Mouse (Mus musculus): ENCODE measurements around the gene Tspyl1. TPM values are rescaled to one million over a fixed set of nuclear protein-coding genes. Genes with fewer than 3 reads are reported as not detected.
A peak's percentile ranks its signal among the peaks of the same experiment; 100 is the strongest.
"Not testable (repeated sequence)": the region's sequence is repeated elsewhere in the genome, so short reads cannot be mapped to it uniquely, and the experiment has no call there.

Tspyl1 gene
- polyA plus RNA-seq, 1 experiment from 2014 or later: 61.3 TPM

DNA sequence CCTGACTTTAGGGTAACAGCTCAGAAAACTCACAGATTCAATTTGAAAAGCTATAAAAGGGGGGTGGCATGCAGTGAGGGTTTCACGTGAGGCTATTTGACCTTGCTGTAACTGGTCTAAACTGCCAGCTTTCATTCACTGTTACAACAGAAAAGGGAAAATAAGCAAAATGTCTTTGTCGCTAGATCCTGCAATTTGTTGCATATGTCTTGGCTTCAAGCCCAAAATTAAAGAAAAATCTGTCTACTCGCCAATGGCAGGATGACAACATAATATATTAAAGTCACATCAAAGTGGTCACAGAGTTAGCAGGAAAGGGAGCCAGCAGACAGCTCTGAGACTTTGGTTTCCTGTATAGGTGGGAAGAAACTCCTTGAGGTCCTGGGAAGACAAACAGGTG lies 34.2 kb upstream of the Tspyl1 start:
- Histone ChIP-seq H3K27ac (replicated peaks; ENCODE audit: low read depth, low read length) (no peak overlapping the region), H3K27me3 (ENCODE audit: control insufficient read depth, insufficient read depth, low read length) (no peaks in the 10 kb centered on the region), H3K4me1 (ENCODE audit: control insufficient read depth, insufficient read depth, low read length) (no peaks in the 10 kb centered on the region), H3K9ac (replicated peaks; ENCODE audit: low read length) (no peak overlapping the region), H3K36me3 (replicated peaks; ENCODE audit: control insufficient read depth, insufficient read depth, low read depth, low read length) (no peaks in the 10 kb centered on the region), H3K4me2 (ENCODE audit: low read depth, low read length) (no peak overlapping the region), H3K4me3 (ENCODE audit: low read depth, low read length) (no peak overlapping the region), H3K9me3 (replicated peaks; ENCODE audit: control insufficient read depth, low read length) (no peaks in the 10 kb centered on the region)
- ATAC-seq (replicated peaks; ENCODE audit: insufficient number of reproducible peaks, low FRiP score, low TSS enrichment, low read depth) (no peak), DNase-seq (ENCODE audit: low spot score) (no peak)
- 55% methylated on average over 3 of the region's 3 CpGs for WGBS

DNA sequence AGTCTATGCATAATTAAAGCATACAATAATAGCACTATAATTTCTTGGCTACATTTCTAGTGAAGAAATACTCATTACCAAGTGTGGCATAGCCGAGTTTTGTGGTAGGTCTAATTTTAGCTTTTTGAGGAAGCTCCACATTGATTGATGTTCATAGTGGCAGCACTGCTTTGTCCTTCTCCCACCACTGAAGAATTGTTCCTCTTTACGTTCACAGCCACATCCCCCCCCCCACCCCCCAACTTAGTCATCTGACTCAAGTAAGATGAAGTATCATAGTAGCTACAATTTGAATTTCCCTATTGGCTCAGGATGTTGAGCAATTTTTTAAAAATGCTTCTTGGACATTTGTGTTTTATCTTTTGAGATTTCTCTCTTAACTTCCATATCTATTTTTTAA lies 32.4 kb upstream of the Tspyl1 start:
- Histone ChIP-seq H3K4me3 (ENCODE audit: low read depth, low read length) (no peak overlapping the region), H3K4me2 (ENCODE audit: low read depth, low read length) (no peak overlapping the region), H3K9ac (replicated peaks; ENCODE audit: low read length) (no peak overlapping the region), H3K27me3 (ENCODE audit: control insufficient read depth, insufficient read depth, low read length) (no peaks in the 10 kb centered on the region), H3K27ac (replicated peaks; ENCODE audit: low read depth, low read length) (no peak overlapping the region), H3K9me3 (replicated peaks; ENCODE audit: control insufficient read depth, low read length) (no peaks in the 10 kb centered on the region), H3K36me3 (replicated peaks; ENCODE audit: control insufficient read depth, insufficient read depth, low read depth, low read length) (no peaks in the 10 kb centered on the region), H3K4me1 (ENCODE audit: control insufficient read depth, insufficient read depth, low read length) (no peaks in the 10 kb centered on the region)
- no peak for ATAC-seq (replicated peaks; ENCODE audit: insufficient number of reproducible peaks, low FRiP score, low TSS enrichment, low read depth)
- 59% methylated on average over 2 of the region's 2 CpGs for WGBS
- no peak for DNase-seq (ENCODE audit: low spot score)

DNA sequence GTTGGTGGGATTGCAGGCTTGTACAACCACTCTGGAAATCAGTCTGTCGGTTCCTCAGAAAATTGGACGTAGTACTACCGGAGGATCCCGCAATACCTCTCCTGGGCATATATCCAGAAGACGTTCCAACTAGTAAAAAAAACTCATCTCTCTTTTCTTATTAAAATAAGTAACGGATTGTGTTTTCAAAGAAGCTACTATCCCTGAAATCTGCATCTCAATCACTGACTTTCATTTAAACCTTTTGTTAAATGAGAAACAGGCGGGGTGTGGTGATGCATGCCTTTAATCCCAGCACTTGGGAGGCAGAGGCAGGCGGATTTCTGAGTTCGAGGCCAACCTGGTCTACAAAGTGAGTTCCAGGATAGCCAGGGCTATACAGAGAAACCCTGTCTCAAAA lies 29.2 kb upstream of the Tspyl1 start:
- H3K9ac ChIP-seq (replicated peaks; ENCODE audit: low read length); H3K27ac ChIP-seq (replicated peaks; ENCODE audit: low read depth, low read length); DNase-seq (ENCODE audit: low spot score); H3K36me3 ChIP-seq (replicated peaks; ENCODE audit: control insufficient read depth, insufficient read depth, low read depth, low read length); H3K27me3 ChIP-seq (ENCODE audit: control insufficient read depth, insufficient read depth, low read length); H3K4me2 ChIP-seq (ENCODE audit: low read depth, low read length); ATAC-seq (replicated peaks; ENCODE audit: insufficient number of reproducible peaks, low FRiP score, low TSS enrichment, low read depth); H3K4me3 ChIP-seq (ENCODE audit: low read depth, low read length); H3K4me1 ChIP-seq (ENCODE audit: control insufficient read depth, insufficient read depth, low read length); H3K9me3 ChIP-seq (replicated peaks; ENCODE audit: control insufficient read depth, low read length): not testable (repeated sequence)
- WGBS: 93% methylated on average over 9 of the region's 9 CpGs

DNA sequence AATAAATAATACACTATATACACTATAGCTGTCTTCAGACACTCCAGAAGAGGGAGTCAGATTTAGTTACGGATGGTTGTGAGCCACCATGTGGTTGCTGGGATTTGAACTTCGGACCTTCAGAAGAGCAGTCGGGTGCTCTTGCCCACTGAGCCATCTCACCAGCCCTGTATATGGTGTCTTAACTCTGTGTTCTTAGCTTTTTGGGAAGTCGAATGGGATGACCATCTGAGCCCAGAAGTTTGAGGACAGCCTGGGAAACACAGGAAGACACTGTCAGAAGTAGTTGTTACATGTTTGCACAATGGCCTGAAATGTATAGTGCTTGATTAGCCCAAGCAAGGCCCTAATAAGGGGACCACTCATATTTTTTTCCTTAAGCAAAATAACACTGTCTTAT lies 16.9 kb upstream of the Tspyl1 start:
- 82% methylated on average over 4 of the region's 4 CpGs for WGBS
- Histone ChIP-seq H3K4me1 (ENCODE audit: control insufficient read depth, insufficient read depth, low read length) (no peaks in the 10 kb centered on the region), H3K4me3 (ENCODE audit: low read depth, low read length) (no peak overlapping the region)

DNA sequence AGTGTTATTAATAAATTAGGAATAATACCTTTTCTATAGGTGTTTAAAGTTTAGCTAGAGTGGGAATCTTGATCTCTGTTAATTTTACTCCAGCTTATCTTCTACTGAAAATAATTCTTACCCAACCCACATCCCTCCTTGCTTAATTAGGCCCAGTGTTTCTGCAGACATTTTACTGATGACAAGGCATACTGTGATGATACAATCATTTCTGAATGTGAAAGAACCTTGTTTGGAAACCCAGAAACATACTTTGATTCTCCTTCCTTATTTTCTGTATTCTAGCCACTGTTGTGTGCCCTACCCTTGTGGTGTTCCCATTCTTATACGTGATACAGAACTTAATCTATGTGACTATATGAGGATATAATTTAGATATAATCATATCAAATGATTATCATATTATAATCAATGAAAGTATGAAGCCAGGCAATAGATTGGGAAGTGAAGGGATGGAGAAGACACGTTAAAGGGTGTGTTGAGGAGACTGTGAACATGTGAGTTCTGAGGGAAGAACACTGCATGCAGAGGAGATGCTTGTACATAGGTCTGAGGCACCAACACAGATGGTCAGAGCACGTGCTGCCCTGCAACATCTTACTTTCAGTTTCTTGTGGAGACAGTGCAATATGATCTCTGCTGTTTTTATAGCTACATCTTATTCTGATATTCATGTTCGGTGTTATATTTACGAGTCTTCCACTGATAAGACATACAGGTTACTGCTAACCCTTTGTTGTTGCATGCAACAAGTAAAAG lies 14.5 kb upstream of the Tspyl1 start:
- H3K36me3 ChIP-seq (replicated peaks; ENCODE audit: control insufficient read depth, insufficient read depth, low read depth, low read length): no peaks in the 10 kb centered on the region
- H3K4me1 ChIP-seq (ENCODE audit: control insufficient read depth, insufficient read depth, low read length): no peaks in the 10 kb centered on the region
- no peak for DNase-seq (ENCODE audit: low spot score)
- no peak for ATAC-seq (replicated peaks; ENCODE audit: insufficient number of reproducible peaks, low FRiP score, low TSS enrichment, low read depth)
- H3K9me3 ChIP-seq (replicated peaks; ENCODE audit: control insufficient read depth, low read length): no peaks in the 10 kb centered on the region
- H3K4me2 ChIP-seq (ENCODE audit: low read depth, low read length): no peak overlapping the region
- 74% methylated on average over 5 of the region's 5 CpGs for WGBS
- H3K9ac ChIP-seq (replicated peaks; ENCODE audit: low read length): no peak overlapping the region
- no peaks in the 10 kb centered on the region for H3K27me3 ChIP-seq (ENCODE audit: control insufficient read depth, insufficient read depth, low read length)
- H3K27ac ChIP-seq (replicated peaks; ENCODE audit: low read depth, low read length): no peak overlapping the region
- H3K4me3 ChIP-seq (ENCODE audit: low read depth, low read length): no peak overlapping the region

More for the DNA sequence above, 16.9 kb upstream of the Tspyl1 start:
- Histone ChIP-seq H3K27me3 (ENCODE audit: control insufficient read depth, insufficient read depth, low read length) (no peaks in the 10 kb centered on the region), H3K27ac (replicated peaks; ENCODE audit: low read depth, low read length) (no peak overlapping the region), H3K4me2 (ENCODE audit: low read depth, low read length) (no peak overlapping the region), H3K36me3 (replicated peaks; ENCODE audit: control insufficient read depth, insufficient read depth, low read depth, low read length) (no peaks in the 10 kb centered on the region), H3K9me3 (replicated peaks; ENCODE audit: control insufficient read depth, low read length) (no peaks in the 10 kb centered on the region), H3K9ac (replicated peaks; ENCODE audit: low read length) (no peak overlapping the region)
- ATAC-seq (replicated peaks; ENCODE audit: insufficient number of reproducible peaks, low FRiP score, low TSS enrichment, low read depth) (no peak), DNase-seq (ENCODE audit: low spot score) (no peak)

DNA sequence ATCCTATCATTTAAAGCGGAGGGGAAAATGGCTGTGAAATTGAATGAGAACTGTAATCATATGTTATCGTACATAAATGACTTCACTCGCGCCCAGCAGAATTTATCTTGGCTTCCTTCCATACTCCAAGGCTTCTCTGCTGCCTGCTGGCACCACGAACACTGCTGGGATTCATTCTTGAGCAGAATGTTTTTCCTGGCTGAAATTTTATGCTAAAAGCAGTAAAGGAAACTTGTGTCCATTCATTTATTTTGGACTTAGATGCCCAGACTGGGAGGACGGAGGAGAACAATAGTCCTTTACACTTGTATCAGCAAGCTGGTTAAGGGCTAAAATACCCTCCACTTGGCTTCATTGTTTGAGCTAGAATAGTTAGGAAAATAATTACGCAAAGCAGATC lies 10.3 kb upstream of the Tspyl1 start:
- Histone ChIP-seq H3K36me3 (replicated peaks; ENCODE audit: control insufficient read depth, insufficient read depth, low read depth, low read length) (no peaks in the 10 kb centered on the region), H3K9me3 (replicated peaks; ENCODE audit: control insufficient read depth, low read length) (no peaks in the 10 kb centered on the region), H3K27ac (replicated peaks; ENCODE audit: low read depth, low read length) (no peak overlapping the region), H3K4me2 (ENCODE audit: low read depth, low read length) (no peak overlapping the region), H3K27me3 (ENCODE audit: control insufficient read depth, insufficient read depth, low read length) (no peaks in the 10 kb centered on the region), H3K4me3 (ENCODE audit: low read depth, low read length) (no peak overlapping the region), H3K9ac (replicated peaks; ENCODE audit: low read length) (no peak overlapping the region), H3K4me1 (ENCODE audit: control insufficient read depth, insufficient read depth, low read length) (no peaks in the 10 kb centered on the region)
- DNase-seq (ENCODE audit: low spot score): no peak
- ATAC-seq (replicated peaks; ENCODE audit: insufficient number of reproducible peaks, low FRiP score, low TSS enrichment, low read depth): no peak
- WGBS: 58% methylated on average over 7 of the region's 7 CpGs

DNA sequence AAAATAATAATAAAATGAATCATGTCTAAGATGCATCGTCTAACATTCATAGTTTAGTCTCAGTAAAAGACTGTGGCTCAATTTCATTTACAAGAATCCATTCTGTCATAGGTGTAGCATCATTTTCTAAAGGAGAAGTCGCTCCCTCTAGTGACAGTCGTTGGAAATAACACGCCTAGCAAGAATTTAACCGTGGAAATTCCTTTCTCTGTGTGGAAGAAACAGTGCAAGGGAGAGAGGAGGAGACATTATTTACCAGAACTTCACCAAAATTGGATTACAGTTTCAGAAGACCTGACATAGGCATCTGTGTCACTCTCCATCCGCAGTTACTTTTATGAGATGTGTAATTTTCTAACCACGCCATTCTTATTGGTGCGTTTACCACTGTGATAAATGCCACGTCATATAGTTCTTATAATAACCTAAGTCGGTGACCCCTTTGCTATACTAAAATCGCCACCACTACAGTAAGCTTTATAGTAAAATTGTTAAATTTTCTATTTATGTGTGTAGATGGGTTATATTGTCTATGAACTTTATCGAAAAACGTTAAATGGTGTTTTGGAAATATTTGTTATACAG lies 1.3 kb upstream of the Tspyl1 start:
- 29% methylated on average over 13 of the region's 13 CpGs for WGBS
- no peak for ATAC-seq (replicated peaks; ENCODE audit: insufficient number of reproducible peaks, low FRiP score, low TSS enrichment, low read depth)
- H3K4me2 ChIP-seq (ENCODE audit: low read depth, low read length): no peak overlapping the region
- H3K9ac ChIP-seq (replicated peaks; ENCODE audit: low read length): no peak overlapping the region
- H3K36me3 ChIP-seq (replicated peaks; ENCODE audit: control insufficient read depth, insufficient read depth, low read depth, low read length): no peaks in the 10 kb centered on the region
- H3K27me3 ChIP-seq (ENCODE audit: control insufficient read depth, insufficient read depth, low read length): no peaks in the 10 kb centered on the region
- H3K9me3 ChIP-seq (replicated peaks; ENCODE audit: control insufficient read depth, low read length): no peaks in the 10 kb centered on the region
- H3K4me3 ChIP-seq (ENCODE audit: low read depth, low read length): no peak overlapping the region
- DNase-seq (ENCODE audit: low spot score): peak; percentile 86
- H3K27ac ChIP-seq (replicated peaks; ENCODE audit: low read depth, low read length): no peak overlapping the region
- H3K4me1 ChIP-seq (ENCODE audit: control insufficient read depth, insufficient read depth, low read length): no peaks in the 10 kb centered on the region; the same call in 1 of the 2 replicates

DNA sequence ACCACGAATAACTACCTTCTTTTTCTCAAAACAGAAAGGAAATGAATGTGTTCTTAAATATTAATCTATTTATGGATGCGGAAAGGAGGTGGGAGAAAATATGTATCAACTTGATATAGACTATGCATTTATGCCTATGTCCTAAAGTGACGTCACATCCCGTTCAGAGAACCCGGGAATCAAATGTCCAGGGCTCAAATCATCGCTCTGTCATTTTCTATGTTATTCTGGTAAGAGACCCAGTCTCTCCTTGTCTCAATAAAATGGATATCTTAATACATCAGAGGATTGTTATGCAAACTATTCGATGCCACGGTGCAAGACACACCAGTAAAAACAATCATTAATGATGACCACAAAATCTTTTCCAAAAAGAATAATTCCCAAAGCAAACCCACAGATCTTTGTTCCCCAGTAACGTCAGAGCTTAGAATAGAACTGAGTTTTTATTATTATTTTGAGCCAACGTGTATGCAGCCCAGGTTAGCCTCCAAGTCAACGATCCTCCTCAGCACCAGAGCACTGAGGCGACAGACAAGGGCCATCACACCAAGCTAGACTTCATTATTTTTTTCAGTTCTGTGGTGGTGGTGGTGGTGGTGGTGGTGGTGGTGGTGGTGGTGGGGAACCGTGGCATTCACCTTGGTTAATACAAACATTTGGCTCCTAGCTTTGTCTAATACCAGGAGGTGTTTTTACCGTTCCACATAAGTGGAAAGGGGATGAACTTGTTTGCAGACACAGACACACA lies 604 bp upstream of the Tspyl1 start:
- Histone ChIP-seq H3K4me2 (ENCODE audit: low read depth, low read length) (peak overlapping the region; percentile 57), H3K27ac (replicated peaks; ENCODE audit: low read depth, low read length) (no peak overlapping the region), H3K27me3 (ENCODE audit: control insufficient read depth, insufficient read depth, low read length) (no peaks in the 10 kb centered on the region), H3K9ac (replicated peaks; ENCODE audit: low read length) (peak overlapping the region; percentile 63), H3K36me3 (replicated peaks; ENCODE audit: control insufficient read depth, insufficient read depth, low read depth, low read length) (no peaks in the 10 kb centered on the region), H3K9me3 (replicated peaks; ENCODE audit: control insufficient read depth, low read length) (no peaks in the 10 kb centered on the region), H3K4me1 (ENCODE audit: control insufficient read depth, insufficient read depth, low read length) (no peaks in the 10 kb centered on the region; the same call in 1 of the 2 replicates), H3K4me3 (ENCODE audit: low read depth, low read length) (peak overlapping the region; percentile 98)
- peak; percentile 27 for DNase-seq (ENCODE audit: low spot score)
- 20% methylated on average over 14 of the region's 14 CpGs for WGBS
- ATAC-seq (replicated peaks; ENCODE audit: insufficient number of reproducible peaks, low FRiP score, low TSS enrichment, low read depth): peak; percentile 50
